Mouse (Mus musculus) CH12.LX (cell line): ENCODE measurements at regions not wholly inside any gene's neighbourhood (a gene's known extent, or its start where the extent isn't known, plus 50 kb on each side); places are given as distances from the start of the nearest gene placed in this dataset.

Experiments
- CHD2 ChIP-seq: IDR thresholded peaks from 2 replicates; pipeline ENCODE4 v1.6.1; 2011; ENCODE audit warnings: low read length, improper control_type of control experiment
- CTCF ChIP-seq, 2 experiments: IDR thresholded peaks in 1 of 2; conservative IDR thresholded peaks in 1 of 2; 2 replicates each; pipeline ENCODE4 v1.5.1; 2011 to 2012; ENCODE audit warnings: low read depth in 2 of 2, low read length in 2 of 2, improper control_type of control experiment in 1 of 2, inconsistent platforms in 1 of 2, mild to moderate bottlenecking in 1 of 2, moderate library complexity in 1 of 2
- SMC3 ChIP-seq: IDR thresholded peaks from 2 replicates; pipeline ENCODE4 v1.6.1; 2011; ENCODE audit warnings: low read depth, low read length, improper control_type of control experiment
- USF2 ChIP-seq: conservative IDR thresholded peaks from 2 replicates; pipeline ENCODE4 v1.6.1; 2011; ENCODE audit warnings: low read depth, low read length, improper control_type of control experiment

GRCm38 (mm10) chr9:43965811-43966210, 77.4 kb upstream of the Thy1 start:
- TF ChIP-seq USF2 (no peak), CTCF (conservative IDR thresholded peaks at IDR 0.05 in 1 of 2, IDR thresholded peaks at IDR 0.05 in 1 of 2; ENCODE audit: low read depth in 2 of 2, low read length in 2 of 2) (no peak), SMC3 (no peak), CHD2 (no peak)
